Mouse (Mus musculus): Measurements from ENCODE around the gene Eif5. TPM values are rescaled to one million over a fixed set of nuclear protein-coding genes. Genes with fewer than 3 reads are reported as not detected.

The Eif5 gene
- polyA plus RNA-seq, 1 experiment from 2014 or later, result 549 TPM

DNA sequence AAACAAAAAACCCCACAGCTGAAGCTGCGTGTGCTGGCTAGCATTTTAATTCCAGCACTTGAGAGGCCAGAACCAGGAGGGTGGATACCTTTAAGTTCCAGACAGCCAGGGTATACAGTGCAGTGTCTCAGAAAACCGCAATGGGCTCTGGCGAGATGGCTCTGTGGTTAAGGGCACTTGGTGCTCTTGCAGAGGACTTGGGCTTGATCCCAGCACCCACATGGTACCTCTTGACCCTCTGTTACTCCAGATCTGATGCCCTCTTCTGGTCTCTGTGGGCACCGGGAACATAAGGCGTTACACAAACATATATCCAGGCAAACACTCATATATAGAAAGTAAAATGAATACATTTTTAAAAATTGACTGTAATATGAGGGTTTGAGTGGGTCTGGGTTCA lies 27.5 kb downstream of the Eif5 start:
- Histone ChIP-seq H3K4me2 (ENCODE audit: low read length) (no peak overlapping the region), H3K9me3 (ENCODE audit: control insufficient read depth, low read length) (no peaks in the 10 kb centered on the region), H3K36me3 (ENCODE audit: control insufficient read depth, insufficient read depth) (no peaks in the 10 kb centered on the region), H3K4me3 (replicated peaks; ENCODE audit: low read length) (no peak overlapping the region), H3K4me1 (replicated peaks; ENCODE audit: control insufficient read depth, insufficient read depth, low read length) (0 out of 2 replicates have a peak, but pooled peaks cover under 1% of the 10 kb centered on the region), H3K9ac (replicated peaks; ENCODE audit: low read depth, low read length) (no peak overlapping the region), H3K27me3 (replicated peaks; ENCODE audit: control insufficient read depth, insufficient read depth, low read length) (no peaks in the 10 kb centered on the region), H3K27ac (ENCODE audit: low read length) (no peak overlapping the region)
- no peak for ATAC-seq
- 81% methylated on average over 5 of the region's 5 CpGs for WGBS

DNA sequence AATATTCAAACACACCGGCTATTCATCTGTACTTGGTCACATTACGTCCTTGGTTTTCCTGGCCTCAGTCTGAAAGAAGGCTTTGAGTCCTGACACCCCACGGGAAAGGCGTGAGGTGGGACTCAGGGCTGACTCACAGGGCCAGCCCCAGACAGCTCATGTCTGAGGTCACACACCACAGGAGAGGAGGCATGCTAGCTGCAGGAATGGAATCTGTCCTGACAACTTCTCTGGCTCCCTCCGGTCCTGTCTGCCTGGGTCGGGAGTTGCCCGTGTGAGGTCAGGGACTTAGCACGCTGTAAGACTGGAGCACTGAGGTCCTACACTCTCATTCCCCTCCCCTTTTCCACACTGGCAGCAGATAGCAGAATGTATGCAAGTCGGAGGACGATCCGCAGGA lies 31.0 kb downstream of the Eif5 start:
- H3K9ac ChIP-seq (replicated peaks; ENCODE audit: low read depth, low read length), result no peak overlapping the region
- H3K4me1 ChIP-seq (replicated peaks; ENCODE audit: control insufficient read depth, insufficient read depth, low read length), result peaks cover 15% of the 10 kb centered on the region

DNA sequence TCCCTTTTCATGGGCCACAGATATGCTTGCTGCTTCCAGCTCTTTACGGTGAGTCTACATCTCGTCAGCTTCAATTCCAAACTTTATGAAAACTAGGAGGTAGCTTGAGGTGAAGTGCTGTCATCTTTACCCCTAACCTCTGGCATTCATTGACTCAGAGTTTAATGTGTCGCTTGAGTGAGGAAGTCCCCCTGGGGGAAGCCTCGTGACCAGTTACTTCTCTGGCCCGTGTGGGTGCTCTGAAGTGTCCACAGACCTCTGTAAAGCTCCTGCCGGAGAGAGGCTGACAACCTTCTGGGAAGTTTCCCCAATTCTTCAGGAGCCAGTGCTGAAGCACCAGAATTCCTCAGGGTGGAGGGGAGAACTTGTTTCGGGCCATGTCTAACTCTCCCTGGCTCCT lies 34.6 kb downstream of the Eif5 start:
- Histone ChIP-seq H3K4me3 (replicated peaks; ENCODE audit: low read length) (no peak overlapping the region), H3K36me3 (ENCODE audit: control insufficient read depth, insufficient read depth) (no peaks in the 10 kb centered on the region)

More for the DNA sequence above, 31.0 kb downstream of the Eif5 start:
- H3K27ac ChIP-seq (ENCODE audit: low read length), result no peak overlapping the region
- 73% methylated on average over 11 of the region's 11 CpGs for whole genome bisulfite sequencing
- no peak for ATAC-seq
- H3K9me3 ChIP-seq (ENCODE audit: control insufficient read depth, low read length), result no peaks in the 10 kb centered on the region
- H3K36me3 ChIP-seq (ENCODE audit: control insufficient read depth, insufficient read depth), result no peaks in the 10 kb centered on the region
- no peak overlapping the region for H3K4me3 ChIP-seq (replicated peaks; ENCODE audit: low read length)
- H3K4me2 ChIP-seq (ENCODE audit: low read length), result no peak overlapping the region
- no peaks in the 10 kb centered on the region for H3K27me3 ChIP-seq (replicated peaks; ENCODE audit: control insufficient read depth, insufficient read depth, low read length)

DNA sequence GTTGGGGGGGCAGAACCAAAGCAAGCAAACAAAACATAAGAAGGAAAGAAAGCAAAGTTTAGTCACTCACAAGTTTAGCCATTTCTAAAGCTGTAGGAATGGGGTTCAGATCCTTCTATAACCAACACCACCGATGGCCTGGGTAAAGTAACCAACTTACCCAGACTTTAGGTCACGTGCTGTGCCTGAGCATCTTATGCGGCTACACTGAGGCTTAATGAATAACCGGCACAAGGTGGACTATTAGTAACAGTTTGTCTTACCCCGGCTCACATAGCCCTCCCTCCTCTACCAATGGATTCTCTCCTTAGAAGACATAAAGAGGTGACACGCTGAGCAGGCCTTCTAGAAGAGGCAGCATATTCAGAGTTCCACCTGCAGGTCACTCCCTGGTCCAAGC lies 35.5 kb downstream of the Eif5 start:
- ATAC-seq, result no peak
- Histone ChIP-seq H3K27me3 (replicated peaks; ENCODE audit: control insufficient read depth, insufficient read depth, low read length) (no peaks in the 10 kb centered on the region), H3K27ac (ENCODE audit: low read length) (no peak overlapping the region), H3K4me1 (replicated peaks; ENCODE audit: control insufficient read depth, insufficient read depth, low read length) (peaks cover 25% of the 10 kb centered on the region), H3K36me3 (ENCODE audit: control insufficient read depth, insufficient read depth) (no peaks in the 10 kb centered on the region), H3K4me2 (ENCODE audit: low read length) (peak overlapping the region; percentile 57), H3K9ac (replicated peaks; ENCODE audit: low read depth, low read length) (peak overlapping the region; percentile 58), H3K4me3 (replicated peaks; ENCODE audit: low read length) (peak overlapping the region; percentile 82), H3K9me3 (ENCODE audit: control insufficient read depth, low read length) (no peaks in the 10 kb centered on the region)
- 28% methylated on average over 6 of the region's 6 CpGs for WGBS

More for the DNA sequence above, 34.6 kb downstream of the Eif5 start:
- Histone ChIP-seq H3K4me2 (ENCODE audit: low read length) (no peak overlapping the region), H3K9me3 (ENCODE audit: control insufficient read depth, low read length) (no peaks in the 10 kb centered on the region), H3K27ac (ENCODE audit: low read length) (no peak overlapping the region), H3K4me1 (replicated peaks; ENCODE audit: control insufficient read depth, insufficient read depth, low read length) (peaks cover 25% of the 10 kb centered on the region), H3K9ac (replicated peaks; ENCODE audit: low read depth, low read length) (no peak overlapping the region), H3K27me3 (replicated peaks; ENCODE audit: control insufficient read depth, insufficient read depth, low read length) (no peaks in the 10 kb centered on the region)
- WGBS, result 92% methylated on average over 7 of the region's 7 CpGs
- ATAC-seq, result no peak

DNA sequence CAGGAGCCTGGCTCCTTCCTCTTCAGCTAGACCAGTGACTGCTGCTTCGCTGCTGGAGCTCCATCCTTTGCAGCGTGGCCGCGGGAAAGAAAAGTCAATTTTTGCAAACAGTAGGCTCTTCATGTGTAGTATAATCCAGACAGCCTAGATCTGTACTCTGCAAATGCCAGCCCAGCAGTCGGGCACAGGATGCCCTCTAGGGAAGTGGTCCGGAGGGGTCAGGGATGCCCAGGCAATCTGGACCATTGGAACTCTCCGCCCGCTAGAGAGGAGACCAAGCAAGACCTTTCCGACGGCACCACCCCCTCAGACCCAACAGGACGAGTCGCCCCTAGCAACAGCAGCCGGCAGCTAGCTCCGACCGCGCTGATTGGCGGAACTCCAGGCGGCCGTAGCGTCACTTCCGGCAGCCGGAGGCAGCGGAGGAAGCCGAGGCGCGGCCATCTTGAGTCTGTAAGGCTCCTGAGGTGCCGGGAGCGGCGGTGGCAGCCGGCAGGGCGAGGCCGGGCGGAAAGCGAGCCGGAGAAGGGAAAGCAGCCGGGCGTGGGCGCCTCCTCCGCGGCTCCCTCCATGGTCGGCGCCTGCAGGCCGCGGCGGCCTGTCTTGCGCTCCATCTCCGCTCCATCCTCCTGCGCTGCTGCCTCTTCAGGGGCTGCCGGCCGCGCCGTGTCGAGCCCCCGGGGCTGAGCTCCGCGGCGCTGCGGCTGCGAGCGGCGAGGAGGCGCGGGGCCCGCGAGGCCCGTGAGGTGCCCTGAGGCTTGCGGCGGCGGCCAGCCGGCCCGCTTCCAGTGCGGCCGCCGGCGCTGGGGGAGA lies 36.5 kb downstream of the Eif5 start, which contains the start of gene Mark3:
Mark3 (plus strand) TSS at position 450 of the 813 bp plus-strand sequence.
- H3K4me3 ChIP-seq (replicated peaks; ENCODE audit: low read length), result peak within 1 kb of the TSS; percentile 82
- no peaks in the 10 kb centered on the region for H3K9me3 ChIP-seq (ENCODE audit: control insufficient read depth, low read length)
- H3K9ac ChIP-seq (replicated peaks; ENCODE audit: low read depth, low read length), result peak within 1 kb of the TSS; percentile 85
- under 1% methylated on average over 70 of the region's 75 CpGs for WGBS
- peaks cover 25% of the 10 kb centered on the region for H3K4me1 ChIP-seq (replicated peaks; ENCODE audit: control insufficient read depth, insufficient read depth, low read length)
- H3K27me3 ChIP-seq (replicated peaks; ENCODE audit: control insufficient read depth, insufficient read depth, low read length), result no peaks in the 10 kb centered on the region
- ATAC-seq, result peak; percentile 99
- H3K27ac ChIP-seq (ENCODE audit: low read length), result peak within 1 kb of the TSS; percentile 93
- H3K36me3 ChIP-seq (ENCODE audit: control insufficient read depth, insufficient read depth), result no peaks in the 10 kb centered on the region
- H3K4me2 ChIP-seq (ENCODE audit: low read length), result peak within 1 kb of the TSS; percentile 70

DNA sequence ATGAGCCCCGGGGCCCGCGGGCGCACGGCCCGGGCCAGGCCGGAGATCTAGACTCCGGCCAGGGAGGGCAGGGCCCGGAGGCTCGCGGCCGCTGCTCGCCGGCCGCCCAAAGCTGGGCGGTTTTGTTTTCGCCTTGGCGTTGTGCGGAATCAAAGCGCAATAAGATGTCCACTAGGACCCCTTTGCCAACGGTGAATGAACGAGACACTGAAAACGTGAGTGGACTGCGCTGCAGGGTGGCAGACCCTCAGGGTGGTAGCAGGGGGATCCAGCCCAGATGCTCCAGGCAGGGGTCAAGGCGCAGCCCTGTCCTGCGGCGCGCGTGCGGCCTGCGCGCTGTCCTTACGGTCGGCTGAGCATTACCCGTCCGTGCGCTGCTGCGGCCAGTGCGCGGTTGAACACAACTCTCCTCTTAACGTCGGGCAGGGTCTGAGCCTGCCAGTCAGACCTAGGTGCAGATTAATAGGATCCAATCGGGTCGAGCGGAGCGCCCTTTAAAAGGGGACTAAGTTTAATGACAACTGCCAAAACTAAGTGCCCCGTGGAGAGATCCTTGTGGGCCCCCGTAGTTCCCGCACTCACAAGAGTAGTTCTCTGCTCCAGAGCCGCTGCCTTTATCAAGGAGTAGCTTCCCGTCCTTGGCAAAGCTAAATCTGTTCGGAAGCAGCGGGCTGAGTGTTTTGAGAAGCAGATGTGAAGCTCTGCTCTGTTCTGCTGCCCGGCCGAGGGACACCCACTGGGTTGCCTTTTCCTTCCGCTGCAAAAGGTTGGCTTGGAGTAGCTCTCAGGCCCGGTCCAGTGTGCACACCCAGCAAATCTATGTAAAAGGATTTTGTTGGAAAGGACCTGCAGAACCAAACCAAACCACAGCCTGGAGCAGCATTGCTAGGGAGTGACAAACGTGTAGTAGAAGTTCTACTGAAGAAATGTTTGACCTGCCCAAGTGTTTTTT lies 37.3 kb downstream of the Eif5 start:
- Histone ChIP-seq H3K36me3 (ENCODE audit: control insufficient read depth, insufficient read depth) (no peaks in the 10 kb centered on the region), H3K27me3 (replicated peaks; ENCODE audit: control insufficient read depth, insufficient read depth, low read length) (no peaks in the 10 kb centered on the region), H3K4me2 (ENCODE audit: low read length) (peak overlapping the region; percentile 70), H3K4me1 (replicated peaks; ENCODE audit: control insufficient read depth, insufficient read depth, low read length) (peaks cover 25% of the 10 kb centered on the region), H3K9me3 (ENCODE audit: control insufficient read depth, low read length) (no peaks in the 10 kb centered on the region), H3K27ac (ENCODE audit: low read length) (peak overlapping the region; percentile 93), H3K9ac (replicated peaks; ENCODE audit: low read depth, low read length) (peak overlapping the region; percentile 85), H3K4me3 (replicated peaks; ENCODE audit: low read length) (peak overlapping the region; percentile 82)
- ATAC-seq, result 0 out of 2 replicates have a peak, but pooled peaks have one; percentile 10
- under 1% methylated on average over 58 of the region's 58 CpGs for WGBS

DNA sequence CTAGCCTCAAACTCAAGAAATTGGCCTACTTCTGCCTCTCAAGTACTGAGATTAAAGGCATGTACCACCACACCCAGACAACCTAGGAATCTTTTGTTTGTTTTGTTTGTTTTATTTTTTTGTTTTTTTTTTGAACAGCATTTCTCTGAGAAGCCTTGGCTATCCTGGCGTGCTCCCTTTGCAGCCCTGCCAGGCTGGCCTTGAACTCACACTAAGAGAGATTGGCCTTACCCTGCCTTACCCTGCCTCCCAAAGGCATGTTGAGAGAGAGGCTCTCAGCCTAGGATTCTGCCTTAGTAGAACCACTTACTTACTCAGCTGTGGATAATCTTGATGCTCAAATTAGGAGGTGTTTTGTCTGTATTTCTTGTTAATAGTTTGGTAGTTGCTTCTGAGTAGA lies 45.2 kb downstream of the Eif5 start:
- 73% methylated on average over 1 of the region's 1 CpGs for WGBS
- Histone ChIP-seq H3K4me1 (replicated peaks; ENCODE audit: control insufficient read depth, insufficient read depth, low read length) (no peaks in the 10 kb centered on the region), H3K36me3 (ENCODE audit: control insufficient read depth, insufficient read depth) (no peaks in the 10 kb centered on the region), H3K4me3 (replicated peaks; ENCODE audit: low read length) (no peak overlapping the region), H3K27me3 (replicated peaks; ENCODE audit: control insufficient read depth, insufficient read depth, low read length) (no peaks in the 10 kb centered on the region), H3K4me2 (ENCODE audit: low read length) (no peak overlapping the region), H3K9me3 (ENCODE audit: control insufficient read depth, low read length) (no peaks in the 10 kb centered on the region), H3K27ac (ENCODE audit: low read length) (no peak overlapping the region), H3K9ac (replicated peaks; ENCODE audit: low read depth, low read length) (no peak overlapping the region)
- ATAC-seq, result no peak

DNA sequence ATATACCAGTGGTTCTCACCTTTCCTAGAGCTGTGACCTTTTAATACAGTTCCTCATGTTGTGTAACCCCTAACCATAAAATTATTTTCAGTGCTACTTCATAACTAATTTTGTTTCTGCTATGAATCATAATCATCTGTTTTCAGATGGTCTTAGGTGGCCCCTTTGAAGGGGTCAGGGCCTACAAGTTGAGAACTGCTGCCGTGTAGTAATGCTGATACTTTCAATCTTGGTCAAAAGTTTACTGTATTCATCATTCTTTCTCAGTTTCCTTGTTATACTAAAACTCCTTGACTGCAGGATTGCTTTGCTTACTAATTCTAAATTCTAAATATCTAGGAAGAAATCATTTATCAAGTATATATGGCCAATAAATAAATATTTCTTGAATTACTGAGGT lies 46.6 kb downstream of the Eif5 start:
- H3K9ac ChIP-seq (replicated peaks; ENCODE audit: low read depth, low read length), result no peak overlapping the region
- no peak overlapping the region for H3K4me2 ChIP-seq (ENCODE audit: low read length)
- no peaks in the 10 kb centered on the region for H3K36me3 ChIP-seq (ENCODE audit: control insufficient read depth, insufficient read depth)
- H3K9me3 ChIP-seq (ENCODE audit: control insufficient read depth, low read length), result no peaks in the 10 kb centered on the region
- H3K4me1 ChIP-seq (replicated peaks; ENCODE audit: control insufficient read depth, insufficient read depth, low read length), result peaks cover 2% of the 10 kb centered on the region; the same call in 1 of the 2 replicates
- H3K27me3 ChIP-seq (replicated peaks; ENCODE audit: control insufficient read depth, insufficient read depth, low read length), result no peaks in the 10 kb centered on the region
- WGBS, result 93% methylated on average over 1 of the region's 1 CpGs
- no peak for ATAC-seq
- H3K27ac ChIP-seq (ENCODE audit: low read length), result no peak overlapping the region
- H3K4me3 ChIP-seq (replicated peaks; ENCODE audit: low read length), result no peak overlapping the region

DNA sequence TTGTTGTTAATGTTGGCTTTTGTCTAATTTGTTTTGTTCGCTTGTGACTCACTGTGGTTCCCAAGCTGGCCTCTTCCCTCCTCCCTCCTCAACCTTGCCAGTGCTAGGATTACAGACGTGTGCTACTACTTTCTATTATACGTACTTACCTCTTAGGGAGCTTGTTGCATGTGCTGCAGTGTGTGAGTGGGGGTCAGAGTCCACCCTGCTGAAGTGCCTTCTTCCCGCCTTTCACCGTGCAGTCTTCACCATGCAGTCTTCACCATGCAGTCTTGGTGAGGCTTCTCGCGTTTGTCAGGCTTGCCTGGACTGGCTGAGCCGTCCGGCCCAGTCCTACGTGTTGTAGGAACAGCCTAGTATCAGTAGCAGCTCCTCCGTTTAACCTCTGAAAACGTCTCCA lies 49.4 kb downstream of the Eif5 start:
- Histone ChIP-seq H3K36me3 (ENCODE audit: control insufficient read depth, insufficient read depth) (no peaks in the 10 kb centered on the region), H3K27me3 (replicated peaks; ENCODE audit: control insufficient read depth, insufficient read depth, low read length) (no peaks in the 10 kb centered on the region), H3K9ac (replicated peaks; ENCODE audit: low read depth, low read length) (no peak overlapping the region), H3K4me2 (ENCODE audit: low read length) (no peak overlapping the region), H3K27ac (ENCODE audit: low read length) (no peak overlapping the region), H3K4me1 (replicated peaks; ENCODE audit: control insufficient read depth, insufficient read depth, low read length) (peaks cover 2% of the 10 kb centered on the region; the same call in 1 of the 2 replicates), H3K4me3 (replicated peaks; ENCODE audit: low read length) (no peak overlapping the region), H3K9me3 (ENCODE audit: control insufficient read depth, low read length) (no peaks in the 10 kb centered on the region)
- no peak for ATAC-seq
- 88% methylated on average over 12 of the region's 12 CpGs for WGBS

All from forebrain, embryonic 16.5 days (tissue).